Mouse (Mus musculus): ENCODE results near the gene Cdc42bpg. TPM values are rescaled to one million over a fixed set of nuclear protein-coding genes. Genes with fewer than 3 reads are reported as not detected.
A peak's percentile ranks its signal among the peaks of the same experiment; 100 is the strongest.

Gene Cdc42bpg
- total RNA-seq, 2 experiments from 2014 or later: 2.6 to 4.8 TPM

DNA sequence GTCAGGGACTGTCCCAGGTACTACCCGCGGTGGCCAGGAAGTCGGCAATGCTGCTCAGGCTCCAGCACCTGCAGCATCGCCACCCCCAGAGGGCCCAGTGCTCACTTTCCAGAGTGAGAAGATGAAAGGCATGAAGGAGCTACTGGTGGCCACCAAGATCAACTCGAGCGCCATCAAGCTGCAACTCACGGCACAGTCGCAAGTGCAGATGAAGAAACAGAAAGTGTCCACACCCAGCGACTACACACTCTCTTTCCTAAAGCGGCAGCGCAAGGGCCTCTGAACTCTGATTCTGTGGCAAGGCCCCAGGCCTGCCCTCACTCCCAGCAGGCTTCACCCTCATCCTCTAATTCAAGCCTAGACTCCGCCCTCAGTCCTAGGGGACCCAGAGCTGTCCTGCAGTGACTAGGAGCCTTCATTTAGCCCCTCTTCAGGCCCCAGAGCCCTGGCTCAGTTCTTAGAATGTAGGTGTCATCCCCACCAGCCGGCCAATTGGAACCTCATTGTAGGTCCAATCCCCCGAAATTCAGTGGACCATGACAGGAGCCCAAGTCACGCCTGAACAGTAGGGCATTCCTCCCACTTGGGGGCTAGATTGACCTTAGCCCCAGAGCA is 33.7 kb downstream of the Cdc42bpg start:
- intact Hi-C loops (cut with DNase I): no loop called here
- DNase-seq (ENCODE audit: extremely low spot score in 1 of 2, low spot score in 2 of 2): peak in 1 of 2 experiments; percentile 69

DNA sequence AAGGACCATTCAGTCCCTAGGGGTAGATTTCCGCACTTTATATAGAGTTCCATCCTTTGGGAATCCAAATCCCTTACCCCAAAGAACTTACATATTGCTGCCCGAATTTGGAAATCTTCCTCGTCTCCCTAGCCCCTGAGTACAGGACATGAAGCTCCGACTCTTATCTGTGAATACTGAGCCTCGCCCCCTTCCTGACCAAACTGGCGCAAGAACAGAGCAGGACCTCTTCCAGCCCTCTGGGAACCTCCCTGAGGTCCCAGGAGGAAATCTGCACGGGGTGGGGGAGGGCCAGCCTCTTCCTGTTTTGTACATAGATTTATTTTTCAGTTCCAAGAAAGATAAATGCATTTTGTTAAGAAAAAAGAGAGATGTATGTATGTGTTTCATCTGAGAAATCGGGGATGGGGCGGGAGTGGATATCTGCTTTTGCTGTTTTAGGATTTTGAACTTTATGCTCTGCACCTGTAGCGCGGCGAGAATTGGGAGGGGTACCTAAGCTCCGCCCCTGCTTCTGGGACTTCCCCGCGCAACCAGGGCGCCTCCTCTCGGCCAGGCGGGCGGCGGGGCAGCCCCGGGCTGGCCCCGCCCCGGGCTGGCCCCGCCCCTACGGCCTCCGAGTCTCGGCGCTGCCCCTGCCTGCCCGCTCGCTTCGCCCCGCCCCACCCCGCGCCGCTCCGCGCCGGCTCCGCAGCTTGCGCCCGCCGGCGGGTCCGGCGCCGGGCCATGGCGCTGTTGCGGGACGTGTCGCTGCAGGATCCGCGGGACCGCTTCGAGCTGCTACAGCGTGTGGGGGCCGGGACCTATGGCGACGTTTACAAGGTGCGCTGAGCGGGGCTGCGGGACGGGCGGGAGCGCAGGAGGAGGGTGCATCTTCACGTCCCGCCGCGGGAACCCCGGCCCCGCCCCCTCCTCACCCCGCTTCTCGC is 34.5 kb downstream of the Cdc42bpg start, which contains the start of gene Map4k2:
TSS of gene Map4k2 (plus strand) at position 612 of the 929 bp plus-strand sequence.
- DNase-seq (ENCODE audit: extremely low spot score in 1 of 2, low spot score in 2 of 2): peak in 1 of 2 experiments; percentile 92
- intact Hi-C loops (cut with DNase I): no loop called here

DNA sequence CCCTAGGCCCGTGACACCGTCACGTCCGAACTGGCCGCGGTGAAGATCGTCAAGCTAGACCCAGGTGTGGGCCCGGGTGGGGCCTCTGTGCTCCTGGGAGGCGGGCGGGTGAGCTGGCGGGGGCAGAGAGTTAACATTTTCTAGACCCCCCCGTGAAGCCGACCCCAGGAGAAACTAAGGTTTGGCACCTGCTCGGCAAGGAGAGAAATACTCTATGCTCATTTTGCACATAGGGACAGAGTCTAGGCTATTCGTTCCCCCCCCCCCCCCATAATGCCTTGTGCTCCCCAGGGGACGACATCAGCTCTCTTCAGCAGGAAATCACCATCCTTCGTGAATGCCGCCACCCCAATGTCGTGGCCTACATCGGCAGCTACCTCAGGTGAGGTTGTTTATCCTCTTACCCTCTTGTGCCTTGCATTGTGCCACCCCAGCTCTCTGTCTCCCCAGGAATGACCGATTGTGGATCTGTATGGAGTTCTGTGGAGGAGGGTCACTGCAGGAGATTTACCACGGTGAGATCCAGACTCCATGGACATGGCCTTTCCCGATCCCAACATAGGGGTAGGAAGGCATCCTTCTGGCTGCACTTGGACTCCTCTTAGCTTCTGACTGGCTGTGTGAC is 35.3 kb downstream of the Cdc42bpg start:
- intact Hi-C loops (cut with DNase I): no loop called here
- peak in 1 of 2 experiments; percentile 16 for DNase-seq (ENCODE audit: extremely low spot score in 1 of 2, low spot score in 2 of 2)

DNA sequence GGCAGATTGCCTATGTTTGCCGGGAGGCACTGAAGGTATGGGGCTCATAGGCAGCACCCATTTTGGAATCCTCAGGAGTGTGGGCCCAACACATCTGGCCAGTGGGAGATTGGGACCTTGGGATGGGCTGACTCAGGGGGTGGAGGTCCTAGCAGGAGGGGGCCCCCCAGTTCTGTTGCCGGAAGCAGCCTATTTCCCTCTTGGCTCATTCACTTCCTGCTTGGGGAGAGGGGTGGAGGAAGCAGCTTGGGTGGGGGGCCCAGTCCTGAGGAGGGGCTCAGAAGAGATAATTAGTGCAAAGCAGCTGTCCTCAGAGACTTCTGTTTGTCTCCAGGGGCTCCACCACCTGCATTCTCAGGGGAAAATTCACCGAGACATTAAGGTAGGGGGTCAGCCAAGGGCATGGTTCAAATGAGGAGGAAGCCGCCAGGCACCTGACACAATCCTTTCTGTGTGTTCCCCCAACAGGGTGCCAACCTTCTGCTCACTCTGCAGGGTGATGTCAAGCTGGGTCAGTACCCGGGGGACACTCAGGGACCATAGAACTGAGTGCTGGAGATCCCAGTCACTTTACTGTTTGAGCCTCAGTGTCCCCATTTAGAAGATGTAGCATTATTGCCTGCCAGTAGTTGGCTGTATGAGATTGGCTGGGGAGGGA is 36.1 kb downstream of the Cdc42bpg start:
- peak in 1 of 2 experiments; percentile 49 for DNase-seq (ENCODE audit: extremely low spot score in 1 of 2, low spot score in 2 of 2)
- intact Hi-C loops (cut with DNase I): no loop called here

DNA sequence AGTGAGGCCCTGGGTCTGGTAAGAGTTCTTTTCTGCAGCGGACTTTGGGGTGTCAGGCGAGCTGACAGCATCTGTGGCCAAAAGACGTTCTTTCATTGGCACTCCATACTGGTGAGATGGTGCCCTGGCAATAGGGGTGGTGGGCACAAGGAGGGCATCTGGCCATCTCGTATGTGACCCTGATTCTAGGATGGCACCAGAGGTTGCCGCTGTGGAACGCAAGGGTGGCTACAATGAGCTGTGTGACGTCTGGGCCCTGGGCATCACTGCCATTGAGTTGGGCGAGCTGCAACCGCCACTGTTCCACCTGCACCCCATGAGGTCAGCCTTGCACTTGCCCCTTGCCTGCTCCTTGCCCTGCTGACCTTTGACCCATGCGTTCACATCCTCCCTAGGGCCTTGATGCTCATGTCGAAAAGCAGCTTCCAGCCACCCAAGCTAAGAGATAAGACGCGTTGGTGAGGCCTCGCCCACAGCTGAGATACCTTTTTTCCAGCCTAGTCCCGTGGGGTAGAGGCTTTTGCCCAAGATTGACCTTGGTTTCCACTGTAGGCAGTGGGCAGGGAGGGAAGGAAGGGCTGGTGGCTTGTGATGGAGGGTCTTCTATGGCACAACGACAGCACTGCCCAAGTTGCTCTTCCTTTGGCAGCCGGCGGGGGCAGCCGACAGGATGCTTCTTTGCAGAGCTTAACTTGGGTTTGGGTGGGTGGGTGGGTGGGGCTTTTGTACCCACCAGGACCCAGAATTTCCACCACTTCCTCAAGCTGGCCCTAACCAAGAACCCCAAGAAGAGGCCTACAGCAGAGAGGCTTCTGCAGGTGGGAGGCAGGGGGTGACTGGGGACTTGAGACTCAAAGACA is 37.0 kb downstream of the Cdc42bpg start:
- intact Hi-C loops (cut with DNase I): no loop called here
- peak in 1 of 2 experiments; percentile 47 for DNase-seq (ENCODE audit: extremely low spot score in 1 of 2, low spot score in 2 of 2)

DNA sequence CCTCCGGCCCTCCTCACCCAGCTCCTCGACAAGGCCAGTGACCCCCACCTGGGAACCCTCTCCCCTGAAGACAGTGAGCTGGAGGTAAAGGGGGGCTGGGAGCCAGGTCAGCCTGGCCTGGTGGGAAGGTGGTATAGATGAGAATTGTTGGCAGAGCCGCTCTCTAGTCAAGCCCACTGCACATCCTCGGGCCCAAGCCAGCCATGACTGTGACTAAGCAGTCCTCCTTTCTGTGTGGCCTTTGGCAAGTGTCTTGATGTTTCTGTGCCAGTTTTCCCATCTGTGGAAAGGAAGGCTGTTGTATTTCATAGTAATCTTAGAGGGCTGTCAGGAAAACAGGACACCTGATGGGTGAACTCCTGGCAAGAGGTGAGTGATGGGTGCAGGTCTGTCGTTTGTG is 37.7 kb downstream of the Cdc42bpg start:
- intact Hi-C loops (cut with DNase I): no loop called here
- no peak for DNase-seq (ENCODE audit: extremely low spot score in 1 of 2, low spot score in 2 of 2)

DNA sequence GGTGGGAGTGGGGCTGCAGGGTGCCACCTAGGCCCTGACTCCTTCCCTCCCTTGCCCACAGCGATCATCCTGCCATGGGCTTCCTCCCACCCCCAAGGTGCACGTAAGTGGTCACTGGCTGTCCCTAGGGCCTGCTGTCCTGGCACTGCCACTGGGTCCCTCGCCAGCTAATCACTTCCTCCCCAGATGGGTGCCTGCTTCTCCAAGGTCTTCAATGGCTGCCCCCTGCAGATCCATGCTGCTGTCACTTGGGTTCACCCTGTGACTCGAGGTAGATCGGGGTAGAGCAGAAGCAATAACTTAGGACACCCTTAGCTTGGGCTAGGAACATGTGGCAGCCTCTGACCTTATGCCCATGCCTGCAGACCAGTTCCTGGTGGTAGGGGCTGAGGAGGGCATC is 39.8 kb downstream of the Cdc42bpg start:
- DNase-seq (ENCODE audit: extremely low spot score in 1 of 2, low spot score in 2 of 2): no peak
- intact Hi-C loops (cut with DNase I): no loop called here

DNA sequence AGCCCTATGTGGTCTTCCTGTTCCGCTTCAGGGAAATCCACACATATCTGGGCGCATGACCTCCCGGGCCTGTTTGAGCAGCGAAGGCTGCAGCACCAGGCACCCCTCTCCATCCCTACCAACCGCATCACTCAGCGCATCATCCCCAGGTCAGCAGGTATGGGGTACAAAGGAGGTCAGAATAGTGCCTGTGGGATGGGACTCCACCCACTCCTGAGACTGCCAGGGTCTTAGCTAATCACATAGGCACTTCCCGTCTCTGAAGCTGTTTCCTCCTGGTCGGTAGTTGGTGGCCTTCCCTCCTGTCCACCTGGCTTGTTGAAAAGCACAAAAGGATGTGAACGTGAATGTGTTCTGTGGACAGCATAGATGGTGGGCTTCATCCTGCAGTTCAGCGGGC is 40.4 kb downstream of the Cdc42bpg start:
- DNase-seq (ENCODE audit: extremely low spot score in 1 of 2, low spot score in 2 of 2): peak in 1 of 2 experiments; percentile 35
- intact Hi-C loops (cut with DNase I): no loop called here

DNA sequence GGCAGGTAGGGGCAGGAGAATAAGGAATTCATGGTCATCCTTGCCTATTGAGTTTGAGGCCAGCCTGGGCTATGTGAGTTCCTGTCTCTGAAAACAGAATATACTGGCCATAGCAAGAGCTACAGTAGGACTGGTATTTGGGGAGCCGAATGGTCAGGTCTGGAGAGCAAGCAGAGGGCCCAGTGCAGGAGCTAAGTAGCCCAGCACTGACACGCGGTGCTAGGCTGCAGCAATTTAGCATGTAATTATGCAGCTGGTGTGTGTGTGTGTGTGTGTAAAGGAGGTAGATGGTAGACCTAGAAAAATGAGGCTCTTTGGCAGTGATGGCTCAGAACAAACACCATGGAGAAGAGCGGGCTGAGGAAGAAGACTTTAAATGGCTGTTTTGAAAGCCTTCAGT is 41.4 kb downstream of the Cdc42bpg start:
- DNase-seq (ENCODE audit: extremely low spot score in 1 of 2, low spot score in 2 of 2): peak in 1 of 2 experiments; percentile 13
- intact Hi-C loops (cut with DNase I): no loop called here

DNA sequence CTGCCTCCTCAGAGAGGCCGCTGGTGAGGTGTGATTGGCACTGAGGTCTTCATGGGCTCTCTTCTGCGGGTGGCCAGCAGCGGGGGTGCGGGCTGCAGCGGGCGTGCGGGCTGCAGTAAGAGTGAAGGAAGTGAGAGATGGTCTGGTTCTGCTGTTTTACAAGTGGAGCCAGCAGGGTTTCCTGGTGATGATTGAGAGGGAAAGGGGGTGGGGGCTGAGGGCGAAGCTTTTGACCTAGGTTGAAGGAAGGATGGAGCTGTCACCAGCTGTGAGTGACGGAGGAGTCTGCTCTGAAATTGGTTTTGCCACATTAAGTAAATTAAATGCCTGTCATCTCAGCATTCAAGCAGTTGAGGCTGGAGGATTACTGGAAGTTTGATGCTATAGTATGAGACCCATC is 42.5 kb downstream of the Cdc42bpg start:
- intact Hi-C loops (cut with DNase I): no loop called here
- peak in 1 of 2 experiments; percentile 20 for DNase-seq (ENCODE audit: extremely low spot score in 1 of 2, low spot score in 2 of 2)

DNA sequence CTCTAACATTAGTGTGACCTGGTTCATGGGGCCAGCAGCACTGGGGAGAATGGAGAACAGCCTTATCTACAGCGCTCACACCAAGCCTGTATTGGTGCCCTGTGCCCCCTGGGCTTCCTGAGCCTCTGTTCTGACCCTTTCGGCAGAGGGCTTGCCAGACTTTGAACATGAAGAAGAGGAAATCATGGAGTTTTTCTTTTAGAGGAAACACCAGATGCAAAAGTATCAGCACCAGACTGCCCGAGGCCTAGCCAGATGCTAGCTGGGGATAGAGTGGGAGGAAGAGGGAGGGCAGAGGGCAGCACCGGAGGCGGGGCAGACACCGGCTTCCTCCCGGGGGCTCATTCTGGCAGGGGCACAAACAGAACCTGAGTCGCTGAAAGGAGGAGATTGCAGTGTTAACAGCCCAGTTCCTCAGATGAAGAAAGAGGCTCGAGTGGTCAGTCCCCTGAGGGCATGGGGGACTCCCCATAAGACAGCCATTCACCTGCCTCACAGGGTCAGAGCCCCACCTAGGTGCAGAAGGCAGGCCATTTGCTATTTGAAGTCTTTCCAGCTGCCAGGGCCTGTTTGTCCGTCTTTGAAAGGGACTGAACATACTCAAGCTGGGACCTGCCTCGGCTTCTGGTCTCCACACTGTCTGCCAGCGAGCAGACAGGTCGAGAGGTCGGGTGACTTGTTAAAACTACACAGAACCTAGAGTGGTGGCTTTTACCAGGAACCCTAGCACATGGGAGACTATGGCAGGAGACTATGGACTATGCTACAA is 43.1 kb downstream of the Cdc42bpg start:
- peak in 1 of 2 experiments; percentile 82 for DNase-seq (ENCODE audit: extremely low spot score in 1 of 2, low spot score in 2 of 2)
- intact Hi-C loops (cut with DNase I): no loop called here

DNA sequence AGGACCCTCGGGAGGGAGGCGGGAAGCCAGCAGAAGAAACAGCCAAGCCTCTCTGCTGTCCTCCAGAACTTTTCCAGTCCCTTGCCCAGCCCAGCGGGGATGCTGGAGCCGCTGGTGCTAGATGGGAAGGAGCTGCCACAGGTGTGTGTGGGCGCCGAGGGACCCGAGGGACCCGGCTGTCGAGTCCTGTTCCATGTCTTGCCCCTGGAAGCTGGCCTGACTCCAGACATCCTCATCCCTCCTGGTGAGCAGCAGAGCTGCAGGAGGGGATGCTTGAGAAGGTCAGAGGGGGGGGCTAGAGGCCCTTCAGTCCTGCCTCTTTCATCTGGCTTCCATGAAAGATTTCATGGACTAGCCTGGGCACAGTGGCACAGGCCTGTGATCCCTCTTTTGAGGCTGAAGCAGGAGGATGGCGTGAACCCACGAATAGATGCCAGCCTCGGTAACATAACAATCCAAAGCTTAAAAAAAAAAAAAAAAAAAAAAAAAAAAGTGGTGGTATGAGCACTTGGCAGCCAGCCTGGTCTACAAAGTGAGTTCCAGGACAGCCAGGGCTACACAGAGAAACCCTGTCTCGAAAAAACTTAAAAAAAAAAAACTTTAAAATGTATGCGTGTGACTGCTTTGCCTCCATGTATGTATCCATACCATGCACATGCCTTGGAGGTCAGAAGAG is 45.3 kb downstream of the Cdc42bpg start:
- DNase-seq (ENCODE audit: extremely low spot score in 1 of 2, low spot score in 2 of 2): peak in 1 of 2 experiments; percentile 58
- intact Hi-C loops (cut with DNase I): no loop called here

DNA sequence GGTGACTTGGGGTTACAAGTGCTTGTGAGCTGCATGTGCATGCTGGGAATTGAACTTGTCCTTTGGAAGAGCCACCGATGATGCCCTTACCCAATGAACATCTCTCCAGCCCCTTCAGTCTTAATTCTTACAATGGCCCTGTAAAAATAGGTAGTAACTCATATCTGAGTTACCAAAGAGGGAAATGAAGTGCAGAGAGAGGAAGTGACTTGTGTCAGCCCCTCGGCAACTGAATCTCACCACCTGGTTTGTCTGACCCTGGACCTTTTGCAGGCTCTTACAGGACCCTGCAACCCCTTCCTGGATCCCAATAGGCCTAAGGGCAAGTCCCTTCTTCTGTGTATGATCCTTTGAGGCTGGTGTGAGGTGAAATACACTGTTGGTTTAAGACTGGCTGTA is 45.9 kb downstream of the Cdc42bpg start:
- intact Hi-C loops (cut with DNase I): no loop called here
- peak in 1 of 2 experiments; percentile 10 for DNase-seq (ENCODE audit: extremely low spot score in 1 of 2, low spot score in 2 of 2)

DNA sequence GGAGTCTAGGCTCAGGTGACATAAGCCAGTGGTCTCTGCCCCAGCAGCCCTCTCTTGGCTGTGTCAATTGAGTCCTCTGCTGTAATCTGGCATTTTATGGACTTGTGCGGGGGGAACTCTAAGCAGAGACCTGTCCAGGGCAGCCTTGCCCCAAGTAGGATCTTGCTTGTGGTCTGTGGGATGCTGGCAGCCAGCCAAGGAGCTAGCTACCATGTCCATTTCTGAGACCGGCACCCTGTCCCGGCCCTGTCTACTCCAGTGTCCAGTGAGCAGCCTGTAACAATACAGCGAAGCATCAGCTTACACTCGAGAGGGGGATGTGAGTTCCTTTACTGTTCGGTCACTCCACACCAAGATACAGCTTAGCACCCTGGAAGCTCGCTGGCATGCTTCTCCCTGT is 47.8 kb downstream of the Cdc42bpg start:
- intact Hi-C loops (cut with DNase I): no loop called here
- DNase-seq (ENCODE audit: extremely low spot score in 1 of 2, low spot score in 2 of 2): no peak

DNA sequence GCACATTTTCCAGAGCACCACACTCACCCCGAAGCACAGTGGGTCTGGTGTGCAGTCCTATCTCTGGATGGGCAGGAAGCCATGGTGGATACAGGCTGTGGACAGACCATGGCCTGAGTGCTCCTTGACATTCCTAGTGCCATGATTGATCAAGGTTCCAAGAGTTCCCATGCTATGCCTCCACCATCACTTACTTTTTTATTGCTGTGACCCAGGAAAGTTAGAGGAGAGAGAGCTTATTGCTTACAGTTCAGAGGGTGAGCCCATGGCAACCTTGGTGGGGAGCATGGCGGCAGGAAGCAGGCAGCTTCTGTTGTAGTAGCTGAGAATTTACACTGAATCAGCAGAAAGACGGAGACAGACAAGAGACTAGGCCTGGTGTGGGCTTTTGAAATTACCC is 55.0 kb downstream of the Cdc42bpg start:
- intact Hi-C loops (cut with DNase I): no loop called here
- DNase-seq (ENCODE audit: extremely low spot score in 1 of 2, low spot score in 2 of 2): no peak

DNA sequence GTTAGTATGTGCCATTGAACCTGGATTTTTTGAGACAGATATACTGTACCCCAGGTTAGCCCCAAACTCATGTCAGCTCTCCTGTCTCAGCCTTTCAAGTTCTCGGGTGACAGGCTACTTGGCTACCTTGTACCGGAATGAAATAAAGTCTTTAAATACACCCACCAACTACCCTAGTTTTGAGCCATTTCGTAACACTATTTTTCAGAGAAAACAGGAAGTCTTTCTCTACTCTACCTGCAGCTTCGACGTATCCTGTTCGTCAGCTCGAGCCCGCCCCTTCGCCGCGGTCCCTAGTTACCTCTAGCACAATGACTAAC is 56.8 kb downstream of the Cdc42bpg start:
- no peak for DNase-seq (ENCODE audit: extremely low spot score in 1 of 2, low spot score in 2 of 2)
- intact Hi-C loops (cut with DNase I): no loop called here

All from left cerebral cortex, postnatal 10 days (tissue).